Mouse (Mus musculus) limb, embryonic 15.5 days (tissue): ENCODE results near the gene Ykt6. TPM values are rescaled to one million over a fixed set of nuclear protein-coding genes. Genes with fewer than 3 reads are reported as not detected.
A peak's percentile ranks its signal among the peaks of the same experiment; 100 is the strongest.

ENCODE experiments used
- ATAC-seq: fragments of 200-750 bp; cut with Nextera tagmentation; 2 replicates; pipeline ENCODE4 v1.8.0; 2017; ENCODE audit warnings: low read depth, moderate TSS enrichment; ENCODE audit not compliant: insufficient number of reproducible peaks, low FRiP score, low TSS enrichment
- H3K27ac ChIP-seq: fragments of 300-500 bp; sonication (generic); 2 replicates; pipeline ENCODE4 v1.5.1; 2015; ENCODE audit warnings: moderate library complexity, mild to moderate bottlenecking, inconsistent platforms
- H3K27me3 ChIP-seq: fragments of 300-500 bp; sonication (generic); 2 replicates; pipeline ENCODE4 v1.6.1; 2015; ENCODE audit warnings: inconsistent platforms
- H3K36me3 ChIP-seq: fragments of 300-500 bp; sonication (generic); 2 replicates; pipeline ENCODE4 v1.6.1; 2015; ENCODE audit warnings: inconsistent platforms
- H3K4me1 ChIP-seq: fragments of 300-500 bp; sonication (generic); 2 replicates; pipeline ENCODE4 v1.6.1; 2015; ENCODE audit warnings: inconsistent platforms
- H3K4me2 ChIP-seq: fragments of 300-500 bp; sonication (generic); 2 replicates; pipeline ENCODE4 v1.6.1; 2015; ENCODE audit warnings: mild to moderate bottlenecking, inconsistent platforms
- H3K4me3 ChIP-seq: fragments of 300-500 bp; sonication (generic); 2 replicates; pipeline ENCODE4 v1.5.1; 2015; ENCODE audit warnings: mild to moderate bottlenecking, inconsistent platforms
- H3K9ac ChIP-seq: fragments of 300-500 bp; sonication (generic); 2 replicates; pipeline ENCODE4 v1.6.1; 2015; ENCODE audit warnings: inconsistent platforms
- H3K9me3 ChIP-seq: fragments of 300-500 bp; sonication (generic); 2 replicates; pipeline ENCODE4 v1.6.1; 2016; ENCODE audit warnings: inconsistent platforms
- WGBS: fragments of 180-500 bp; shearing (Covaris S2); methylation state at CpG from one replicate; pipeline ENCODE4 v1.1.7; 2015; 5-methylcytosine and 5-hydroxymethylcytosine counted together
- polyA plus RNA-seq: library from polyadenylated mRNA; unstranded; fragments of >200 nt; fragmentation: Nextera tagmentation; extraction: Ambion mirVana; gene quantifications from 2 replicates; pipeline ENCODE4 v1.2.1, GENCODE M21; 2015

Gene Ykt6
- polyA plus RNA-seq, 1 experiment from 2014 or later: 77.4 TPM

DNA sequence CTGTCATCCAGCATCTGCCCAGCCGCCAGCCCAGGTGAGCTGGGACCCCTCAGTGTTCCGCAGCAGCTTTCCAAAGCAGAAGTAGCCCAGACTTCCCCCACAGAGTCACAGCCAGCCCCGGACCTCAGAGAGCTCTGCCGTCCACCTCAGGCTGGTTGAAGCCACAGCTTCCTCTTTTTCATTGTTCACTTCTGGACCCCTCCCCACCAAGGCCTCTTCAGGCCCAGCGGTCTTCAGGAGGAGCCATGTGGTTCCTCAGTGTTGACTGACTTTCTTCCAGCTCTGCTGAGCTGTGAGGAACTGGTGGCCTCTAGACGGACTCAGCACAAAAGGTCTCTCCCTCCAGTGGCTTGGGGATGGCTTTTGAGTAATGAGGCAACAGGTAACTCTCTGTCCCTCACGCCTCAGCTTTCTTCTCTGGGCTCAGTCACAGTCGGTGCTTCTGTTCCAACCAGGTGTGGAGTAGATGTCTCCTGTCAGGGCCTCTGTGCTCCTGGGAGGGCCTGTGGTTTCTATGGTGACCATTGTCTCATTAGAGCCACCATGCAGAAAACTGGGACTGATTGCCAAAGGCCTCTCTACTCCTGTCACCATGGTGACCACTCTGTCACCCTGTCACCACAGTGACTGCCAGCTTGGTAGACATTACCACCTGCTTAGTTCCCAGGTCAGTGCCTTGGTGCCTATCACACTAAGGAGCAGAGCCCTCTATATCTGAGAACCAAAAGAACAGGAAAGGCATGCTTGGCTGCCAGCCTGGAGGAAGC lies 5.7 kb upstream of the Ykt6 start, which contains the start of gene Gck:
Gene Gck (minus strand): TSS at position 496 of the 767 bp plus-strand sequence.
- no peaks in the 10 kb centered on the region for H3K9me3 ChIP-seq

DNA sequence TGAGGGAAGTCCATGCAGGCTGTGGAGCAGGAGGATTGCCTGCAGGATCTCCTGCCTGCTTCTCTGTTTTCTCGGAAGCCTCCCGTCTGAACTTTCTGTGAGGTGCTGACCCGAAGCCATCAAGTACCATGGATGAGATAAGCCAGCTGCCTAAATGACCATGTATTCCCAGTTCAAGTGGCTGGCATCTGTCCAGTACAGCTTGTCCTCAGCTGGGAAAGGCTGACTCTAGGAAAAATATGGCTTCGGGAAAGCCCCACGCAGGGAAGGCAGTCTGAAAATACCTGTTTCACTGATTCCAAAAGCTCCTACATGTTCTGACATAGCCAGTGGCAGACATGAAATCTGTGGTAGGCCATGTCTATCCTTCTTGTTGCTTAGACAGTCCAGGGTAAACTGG lies 3.0 kb upstream of the Ykt6 start:
- no peak for ATAC-seq
- Histone ChIP-seq H3K4me3 (no peak overlapping the region), H3K4me1 (peaks cover 31% of the 10 kb centered on the region), H3K36me3 (no peaks in the 10 kb centered on the region), H3K27me3 (no peaks in the 10 kb centered on the region), H3K4me2 (no peak overlapping the region), H3K9ac (no peak overlapping the region), H3K9me3 (no peaks in the 10 kb centered on the region), H3K27ac (no peak overlapping the region)
- WGBS: 67% methylated on average over 5 of the region's 5 CpGs

More for the DNA sequence above, 5.7 kb upstream of the Ykt6 start, which contains the start of gene Gck:
- peaks cover 16% of the 10 kb centered on the region for H3K4me1 ChIP-seq
- H3K4me3 ChIP-seq: no peak within 1 kb of the TSS
- H3K9ac ChIP-seq: no peak within 1 kb of the TSS
- 69% methylated on average over 8 of the region's 8 CpGs for WGBS
- no peak for ATAC-seq
- no peaks in the 10 kb centered on the region for H3K36me3 ChIP-seq
- H3K27ac ChIP-seq: no peak within 1 kb of the TSS
- no peaks in the 10 kb centered on the region for H3K27me3 ChIP-seq
- H3K4me2 ChIP-seq: no peak within 1 kb of the TSS

DNA sequence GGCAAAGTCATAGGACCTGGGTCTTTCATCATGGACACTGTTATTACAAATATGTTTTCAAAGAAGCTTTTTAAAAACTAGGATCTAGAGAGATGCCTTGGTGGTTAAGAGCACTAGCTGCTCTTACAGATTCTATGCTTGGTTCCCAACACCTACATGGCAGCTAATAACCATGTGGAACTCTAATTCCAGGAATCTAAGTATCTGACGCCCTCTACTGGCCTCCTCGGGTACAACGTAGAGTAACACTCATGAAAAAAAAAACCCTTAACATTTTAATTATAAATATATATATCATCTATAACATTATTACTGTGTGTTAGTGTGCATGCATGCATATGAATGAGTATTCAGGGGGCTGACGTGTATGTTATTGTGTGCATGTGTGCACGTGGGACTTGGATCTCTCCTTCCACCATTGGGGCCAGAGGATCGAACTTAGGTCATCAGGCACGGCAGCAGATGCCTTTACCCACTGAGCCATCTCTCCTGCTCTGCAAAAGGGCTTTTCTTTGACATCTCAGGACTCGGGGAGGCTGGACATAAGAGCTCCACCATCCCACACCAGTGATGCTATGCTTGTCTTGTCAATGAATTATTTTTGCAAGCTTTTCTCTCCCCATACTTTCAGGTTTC lies 2.2 kb upstream of the Ykt6 start:
- H3K9ac ChIP-seq: no peak overlapping the region
- H3K27me3 ChIP-seq: no peaks in the 10 kb centered on the region
- H3K4me2 ChIP-seq: no peak overlapping the region
- ATAC-seq: no peak
- no peaks in the 10 kb centered on the region for H3K36me3 ChIP-seq
- WGBS: 31% methylated on average over 8 of the region's 8 CpGs
- H3K27ac ChIP-seq: no peak overlapping the region
- H3K9me3 ChIP-seq: no peaks in the 10 kb centered on the region
- no peak overlapping the region for H3K4me3 ChIP-seq
- H3K4me1 ChIP-seq: peaks cover 28% of the 10 kb centered on the region

DNA sequence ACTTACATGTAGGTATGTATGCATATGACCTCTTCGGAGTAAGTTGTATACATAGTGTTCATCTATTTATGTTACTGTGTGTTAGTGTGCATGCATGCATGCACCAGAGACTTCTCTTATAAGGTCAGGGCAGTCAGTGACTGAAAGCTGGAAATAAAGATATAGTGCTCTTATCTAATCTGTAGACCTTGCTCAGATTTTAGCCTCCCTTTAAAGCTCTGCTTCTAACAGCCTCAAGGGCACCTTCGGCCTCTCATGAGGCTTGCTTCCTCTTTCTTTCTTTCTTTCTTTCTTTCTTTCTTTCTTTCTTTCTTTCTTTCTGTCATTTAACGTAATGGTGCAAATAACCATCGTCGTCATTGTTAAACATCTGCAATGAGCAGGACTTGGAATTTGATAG lies 1.1 kb upstream of the Ykt6 start:
- Histone ChIP-seq H3K9ac (no peak overlapping the region), H3K36me3 (peaks cover 6% of the 10 kb centered on the region; the same call in 1 of the 2 replicates), H3K4me3 (no peak overlapping the region), H3K27me3 (no peaks in the 10 kb centered on the region), H3K27ac (no peak overlapping the region), H3K9me3 (no peaks in the 10 kb centered on the region), H3K4me1 (peaks cover 19% of the 10 kb centered on the region), H3K4me2 (no peak overlapping the region)
- no peak for ATAC-seq
- WGBS: 73% methylated on average over 5 of the region's 5 CpGs

DNA sequence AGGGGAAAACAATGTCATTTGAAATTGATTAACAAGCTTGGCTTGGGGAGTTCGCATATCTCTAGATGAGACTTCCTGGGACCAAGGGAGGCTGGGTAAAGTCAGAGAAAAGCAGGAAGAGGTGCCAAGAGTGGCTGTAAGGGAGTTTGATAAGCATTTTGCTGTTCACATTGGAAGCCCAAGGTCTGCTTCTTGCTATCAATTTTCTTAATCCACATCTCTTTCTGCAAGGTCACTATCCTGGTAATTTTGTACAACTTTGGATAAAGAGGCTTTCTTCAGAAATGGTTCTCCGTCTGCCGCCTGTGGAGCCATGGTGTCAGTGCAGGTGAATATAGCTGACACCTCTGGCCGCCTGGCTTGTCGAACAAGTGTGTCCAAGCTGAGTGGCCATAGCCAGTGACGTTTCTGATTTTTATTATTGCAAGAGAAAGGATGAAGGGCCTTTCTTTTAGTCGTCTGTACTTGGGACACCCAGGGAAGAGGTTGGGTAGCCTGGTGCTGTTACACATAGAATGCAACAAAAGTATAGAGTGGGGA lies 458 bp upstream of the Ykt6 start:
- Histone ChIP-seq H3K27ac (peak overlapping the region; percentile 96), H3K4me2 (peak overlapping the region; percentile 67), H3K36me3 (peaks cover 10% of the 10 kb centered on the region; the same call in 1 of the 2 replicates), H3K27me3 (no peaks in the 10 kb centered on the region), H3K4me3 (peak overlapping the region; percentile 88), H3K9me3 (no peaks in the 10 kb centered on the region), H3K9ac (peak overlapping the region; percentile 89), H3K4me1 (peaks cover 16% of the 10 kb centered on the region)
- ATAC-seq: peak; percentile 61; the same call in 1 of the 2 replicates
- 3% methylated on average over 7 of the region's 7 CpGs for WGBS

DNA sequence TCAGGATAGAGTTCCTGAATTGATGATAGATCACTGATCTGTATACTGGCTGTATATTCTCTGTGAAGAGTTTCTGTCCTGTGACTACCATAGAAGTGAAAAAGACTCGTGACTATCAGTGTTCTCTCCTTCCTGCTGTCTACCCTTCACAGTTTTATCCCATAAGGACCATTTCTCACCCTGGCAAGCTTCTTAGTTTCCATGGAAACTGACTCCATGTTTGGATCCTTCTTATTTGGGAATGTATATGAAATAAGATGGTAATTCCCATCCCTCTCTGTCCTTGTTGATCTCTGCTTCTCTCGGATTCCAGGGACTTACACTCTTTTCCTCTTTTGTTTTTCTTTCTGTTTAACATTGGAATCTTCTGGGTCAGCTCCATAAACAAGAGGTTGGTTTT lies 4.6 kb downstream of the Ykt6 start:
- WGBS: 82% methylated on average over 2 of the region's 2 CpGs
- Histone ChIP-seq H3K9ac (no peak overlapping the region), H3K4me2 (no peak overlapping the region), H3K4me3 (no peak overlapping the region), H3K27me3 (no peaks in the 10 kb centered on the region), H3K9me3 (no peaks in the 10 kb centered on the region), H3K27ac (no peak overlapping the region), H3K36me3 (peaks cover 59% of the 10 kb centered on the region), H3K4me1 (peaks cover 13% of the 10 kb centered on the region)
- ATAC-seq: no peak

DNA sequence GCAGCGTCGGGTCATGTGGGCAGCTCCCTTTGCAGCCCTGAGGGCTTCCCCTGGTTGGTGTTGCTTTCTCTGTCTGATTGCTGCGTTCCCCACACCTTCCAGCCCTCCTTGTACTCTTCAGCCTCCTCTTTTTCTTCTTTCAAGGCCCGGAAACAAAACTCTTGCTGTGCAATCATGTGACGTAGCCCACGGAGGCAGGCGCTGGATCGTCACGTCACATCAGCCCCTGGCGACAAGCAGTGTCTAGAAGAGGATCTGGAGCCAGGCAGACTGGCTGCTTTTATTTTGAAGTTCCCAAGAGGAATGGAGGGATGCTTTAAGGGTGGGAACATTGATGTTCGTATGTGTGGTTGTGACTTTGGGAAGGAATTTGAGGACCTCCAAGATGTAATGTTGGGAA lies 10.4 kb downstream of the Ykt6 start:
- Histone ChIP-seq H3K27me3 (no peaks in the 10 kb centered on the region), H3K36me3 (peaks cover 96% of the 10 kb centered on the region), H3K9me3 (no peaks in the 10 kb centered on the region), H3K27ac (no peak overlapping the region), H3K4me3 (no peak overlapping the region), H3K4me1 (no peaks in the 10 kb centered on the region), H3K4me2 (no peak overlapping the region), H3K9ac (no peak overlapping the region)
- no peak for ATAC-seq
- WGBS: 81% methylated on average over 11 of the region's 11 CpGs

DNA sequence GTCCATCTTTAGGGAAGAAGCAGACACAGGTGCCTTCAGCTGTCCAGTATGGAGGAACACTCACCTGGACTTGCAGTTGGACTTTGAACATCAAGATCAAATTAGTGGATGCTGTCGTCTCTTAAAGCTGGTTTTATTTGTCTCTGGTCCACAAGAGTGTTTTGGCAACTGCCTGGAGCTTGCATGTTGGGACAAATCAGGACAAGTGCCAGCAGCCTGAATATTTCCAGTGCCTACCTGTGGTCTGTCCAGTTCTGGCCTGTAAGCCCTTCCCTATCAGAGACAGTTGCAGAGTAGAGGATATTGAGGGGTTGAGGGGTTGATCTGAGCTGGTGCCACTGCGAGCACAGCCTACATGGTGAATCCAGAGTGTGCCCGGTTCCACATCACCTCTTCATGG lies 11.3 kb downstream of the Ykt6 start:
- Histone ChIP-seq H3K4me3 (no peak overlapping the region), H3K4me2 (no peak overlapping the region), H3K9ac (no peak overlapping the region), H3K36me3 (peaks cover 87% of the 10 kb centered on the region), H3K4me1 (peaks cover 3% of the 10 kb centered on the region; the same call in 1 of the 2 replicates), H3K27me3 (no peaks in the 10 kb centered on the region), H3K9me3 (no peaks in the 10 kb centered on the region), H3K27ac (no peak overlapping the region)
- 81% methylated on average over 3 of the region's 3 CpGs for WGBS
- no peak for ATAC-seq

DNA sequence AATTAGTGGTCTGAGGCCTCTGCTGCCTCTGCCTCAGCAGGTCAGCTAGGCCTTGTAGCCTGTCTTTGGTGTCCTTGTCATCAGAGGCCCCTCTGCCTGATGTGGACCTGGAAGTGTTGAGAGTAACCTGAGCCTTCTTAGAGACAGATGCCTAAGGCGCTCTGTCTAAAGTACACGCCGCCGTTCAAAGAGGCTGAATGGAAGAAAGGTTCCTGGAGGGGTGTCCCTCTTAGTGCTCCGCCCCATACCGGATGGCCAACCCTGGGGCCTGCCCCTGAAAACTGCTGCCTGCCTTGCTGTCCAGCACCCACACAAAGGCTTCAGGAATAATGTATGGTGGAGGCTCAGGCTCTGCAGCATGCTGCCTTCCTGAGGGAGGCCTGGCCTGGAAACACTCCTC lies 12.7 kb downstream of the Ykt6 start:
- Histone ChIP-seq H3K4me1 (peaks cover 9% of the 10 kb centered on the region; the same call in 1 of the 2 replicates), H3K36me3 (peaks cover 77% of the 10 kb centered on the region), H3K9ac (no peak overlapping the region), H3K4me2 (no peak overlapping the region), H3K27ac (no peak overlapping the region), H3K27me3 (no peaks in the 10 kb centered on the region), H3K4me3 (no peak overlapping the region), H3K9me3 (no peaks in the 10 kb centered on the region)
- no peak for ATAC-seq
- 63% methylated on average over 6 of the region's 6 CpGs for WGBS

DNA sequence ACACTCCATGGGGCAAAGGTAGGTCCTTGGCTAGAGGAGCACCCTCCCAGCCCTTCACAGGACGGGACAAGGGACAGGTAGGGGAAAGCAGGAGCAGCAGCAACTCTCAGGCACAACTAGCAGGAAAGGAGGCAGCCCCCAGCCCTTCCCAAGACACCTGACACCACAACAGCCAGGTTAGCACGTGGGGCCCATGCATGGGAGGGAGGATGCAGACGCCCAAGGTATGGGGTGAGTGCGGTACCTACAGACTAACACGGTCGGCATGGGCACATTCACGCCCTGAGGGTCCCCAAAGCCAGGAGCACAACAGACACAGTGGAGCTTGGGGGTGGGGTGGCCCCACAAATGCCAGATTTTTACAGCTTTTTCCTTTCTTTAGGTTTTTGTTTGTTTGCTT lies 15.7 kb downstream of the Ykt6 start:
- Histone ChIP-seq H3K9ac (no peak overlapping the region), H3K4me2 (no peak overlapping the region), H3K4me3 (no peak overlapping the region), H3K36me3 (peaks cover 47% of the 10 kb centered on the region), H3K27ac (no peak overlapping the region), H3K9me3 (no peaks in the 10 kb centered on the region), H3K27me3 (no peaks in the 10 kb centered on the region), H3K4me1 (peaks cover 13% of the 10 kb centered on the region; the same call in 1 of the 2 replicates)
- 18% methylated on average over 7 of the region's 7 CpGs for WGBS
- ATAC-seq: no peak

DNA sequence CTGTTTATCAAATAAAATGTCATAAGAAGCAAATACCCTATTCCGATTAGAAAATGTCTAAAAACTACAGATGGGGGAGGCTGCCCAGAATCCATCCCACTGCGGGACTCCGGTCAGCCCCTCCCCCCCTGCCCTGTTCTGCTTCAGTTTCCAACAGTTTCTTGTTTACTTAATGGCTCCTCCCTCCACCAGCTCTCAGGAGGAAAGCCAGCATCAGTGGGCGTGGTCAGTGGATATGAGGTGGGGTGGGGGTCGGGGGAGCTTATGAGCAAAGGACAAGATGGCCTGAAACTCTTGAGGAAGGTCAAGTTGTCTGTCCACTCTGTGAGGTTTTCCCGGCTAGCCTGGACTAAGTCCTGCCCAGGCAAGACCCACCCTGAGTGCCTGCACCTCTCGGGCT lies 17.7 kb downstream of the Ykt6 start:
- no peak overlapping the region for H3K4me3 ChIP-seq
- no peak overlapping the region for H3K27ac ChIP-seq
- H3K4me2 ChIP-seq: no peak overlapping the region
- H3K9ac ChIP-seq: no peak overlapping the region
- no peak for ATAC-seq
- H3K27me3 ChIP-seq: no peaks in the 10 kb centered on the region
- H3K4me1 ChIP-seq: peaks cover 13% of the 10 kb centered on the region; the same call in 1 of the 2 replicates
- WGBS: 51% methylated on average over 7 of the region's 7 CpGs
- H3K9me3 ChIP-seq: no peaks in the 10 kb centered on the region
- H3K36me3 ChIP-seq: peaks cover 28% of the 10 kb centered on the region

DNA sequence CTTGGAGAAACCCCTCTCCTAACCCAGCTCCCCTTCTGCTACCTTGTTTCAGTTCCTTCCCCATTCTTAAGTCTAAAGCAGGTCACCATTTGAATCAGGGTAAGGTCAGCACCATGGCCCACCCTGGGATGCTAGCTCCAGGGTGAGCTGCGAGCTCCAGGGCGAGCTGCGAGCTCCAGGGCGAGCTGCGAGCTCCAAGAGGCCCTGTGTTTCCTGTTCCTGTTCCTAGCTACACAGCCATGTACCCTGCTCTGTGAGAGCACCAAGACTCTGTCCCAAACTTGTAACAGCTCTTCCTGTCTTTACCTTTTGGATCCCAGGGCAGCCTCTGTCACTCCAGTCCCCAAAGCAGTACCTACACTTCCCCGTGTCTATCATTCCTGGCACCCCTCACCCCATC lies 18.6 kb downstream of the Ykt6 start:
- no peaks in the 10 kb centered on the region for H3K9me3 ChIP-seq
- WGBS: 77% methylated on average over 6 of the region's 6 CpGs
- H3K27me3 ChIP-seq: no peaks in the 10 kb centered on the region
- H3K27ac ChIP-seq: no peak overlapping the region
- no peak for ATAC-seq
- no peak overlapping the region for H3K4me2 ChIP-seq
- peaks cover 13% of the 10 kb centered on the region; the same call in 1 of the 2 replicates for H3K4me1 ChIP-seq
- H3K9ac ChIP-seq: no peak overlapping the region
- no peak overlapping the region for H3K4me3 ChIP-seq
- H3K36me3 ChIP-seq: peaks cover 19% of the 10 kb centered on the region
